Mouse (Mus musculus) macrophage (primary cell): ENCODE results near the gene Cracr2b. TPM values are rescaled to one million over a fixed set of nuclear protein-coding genes. Genes with fewer than 3 reads are reported as not detected.
A peak's percentile ranks its signal among the peaks of the same experiment; 100 is the strongest.
"Not testable (repeated sequence)": the region's sequence is repeated elsewhere in the genome, so short reads cannot be mapped to it uniquely, and the experiment has no call there.

ENCODE experiments used
- H3K27ac ChIP-seq: fragments of 350-480 bp; formaldehyde crosslinking; 2 replicates; pipeline ENCODE4 v1.9.0; 2021
- H3K36me3 ChIP-seq: fragments of 350-480 bp; formaldehyde crosslinking; 2 replicates; pipeline ENCODE4 v1.9.0; 2021; ENCODE audit errors: inconsistent target
- H3K4me3 ChIP-seq: fragments of 350-480 bp; formaldehyde crosslinking; 2 replicates; pipeline ENCODE4 v1.9.0; 2021; ENCODE audit errors: inconsistent target
- H3K79me2 ChIP-seq: fragments of 350-480 bp; formaldehyde crosslinking; 2 replicates; pipeline ENCODE4 v1.9.0; 2021; ENCODE audit errors: inconsistent target
- WGBS: methylation state at CpG from one replicate; pipeline ENCODE4 v1.1.7; 2026; ENCODE audit warnings: inconsistent platforms; ENCODE audit not compliant: missing documents; 5-methylcytosine and 5-hydroxymethylcytosine counted together
- polyA plus RNA-seq: library from polyadenylated mRNA; stranded (reverse); fragments of 250-400 nt; gene quantifications from 3 replicates; pipeline ENCODE4 v1.2.4, GENCODE M21; 2018; ENCODE audit warnings: inconsistent platforms

The Cracr2b gene
- polyA plus RNA-seq, 1 experiment from 2014 or later: 22.0 TPM

DNA sequence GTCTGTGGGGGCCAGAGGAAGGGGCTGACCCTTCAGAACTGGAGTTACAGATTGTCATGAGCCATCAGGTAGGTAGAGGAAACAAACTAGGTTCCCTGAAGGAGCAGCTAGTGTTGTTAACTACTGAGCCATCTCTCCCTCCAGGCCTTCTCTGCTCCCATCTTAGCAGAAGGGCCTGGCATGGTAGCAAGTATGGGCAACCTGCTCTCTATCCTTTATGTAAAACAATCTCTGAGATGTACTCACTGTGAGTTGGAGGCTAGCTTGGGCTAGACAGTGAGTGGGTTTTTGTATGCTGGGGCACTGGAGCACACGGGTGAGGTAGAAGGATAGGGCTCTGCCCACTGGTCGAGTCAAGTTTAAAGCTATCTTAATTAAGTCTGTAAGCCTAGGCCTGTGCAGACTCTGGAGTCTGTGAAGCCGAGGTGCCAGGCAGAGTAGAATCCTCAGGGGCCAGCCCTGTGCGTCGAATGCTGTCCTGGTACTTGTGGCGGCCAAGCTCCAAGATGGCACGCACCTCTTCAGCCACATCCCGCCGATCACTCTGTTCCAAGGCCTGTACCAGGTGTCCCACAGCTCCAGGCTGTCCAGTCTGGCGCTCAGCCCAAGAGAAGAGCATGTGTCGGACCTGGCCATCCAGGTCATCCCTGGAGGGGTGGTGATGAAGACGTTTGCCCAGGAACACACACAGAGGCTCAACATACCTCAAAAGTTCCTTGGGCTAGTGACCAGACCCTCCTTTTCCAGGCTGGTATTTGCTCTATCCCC lies 22.5 kb upstream of the Cracr2b start:
- H3K27ac ChIP-seq: no peak overlapping the region
- peaks cover 5% of the 10 kb centered on the region for H3K36me3 ChIP-seq
- WGBS: 98% methylated on average over 12 of the region's 12 CpGs
- peaks cover 45% of the 10 kb centered on the region for H3K79me2 ChIP-seq
- no peak overlapping the region for H3K4me3 ChIP-seq

DNA sequence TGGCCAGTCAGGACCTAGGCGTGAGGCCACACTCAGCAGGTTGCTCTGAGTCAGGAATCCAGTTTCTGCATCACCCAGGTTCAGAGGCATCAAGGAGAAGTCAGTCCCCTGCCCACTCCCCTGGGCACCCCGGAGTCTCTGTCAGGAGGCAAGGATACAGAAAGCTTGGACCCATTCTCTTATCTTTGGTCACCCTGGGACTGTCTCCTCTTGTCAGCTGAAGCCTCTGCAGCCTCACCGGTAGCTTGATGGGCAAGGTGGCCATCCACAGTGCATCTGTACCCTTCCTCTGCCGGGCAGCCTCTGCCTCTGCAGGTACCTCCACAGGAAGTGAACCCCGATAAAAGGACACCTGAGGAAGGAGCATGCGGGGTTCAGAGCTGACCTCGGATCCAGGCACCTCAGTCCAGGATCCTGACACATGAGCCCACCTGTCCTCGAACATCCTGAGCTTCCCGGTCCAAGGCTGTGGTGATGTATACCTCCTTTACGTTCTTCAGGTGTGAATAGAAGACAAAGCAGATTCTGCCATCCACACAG lies 21.7 kb upstream of the Cracr2b start:
- 96% methylated on average over 8 of the region's 10 CpGs for WGBS
- Histone ChIP-seq H3K79me2 (peaks cover 39% of the 10 kb centered on the region), H3K4me3 (no peak overlapping the region), H3K27ac (no peak overlapping the region), H3K36me3 (no peaks in the 10 kb centered on the region)

DNA sequence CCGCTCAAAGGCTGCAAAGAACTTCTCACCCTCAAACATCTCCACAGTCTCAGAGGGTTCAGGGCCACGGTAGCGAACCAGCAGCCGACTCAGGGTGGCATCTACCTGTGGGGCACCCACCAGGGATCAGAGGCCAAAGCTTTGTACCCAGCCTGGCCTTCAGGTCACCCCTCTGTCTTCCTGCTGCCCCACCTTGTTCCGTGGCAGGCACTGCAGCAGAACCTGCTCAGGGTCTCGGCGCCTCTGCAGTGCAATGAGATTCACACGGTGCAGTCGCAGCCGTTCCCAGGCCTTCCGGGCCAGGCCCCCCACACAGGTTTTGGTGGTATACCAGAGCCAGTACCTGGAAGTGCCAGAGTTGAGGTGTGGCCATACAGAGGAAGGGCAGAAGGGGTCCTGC lies 21.1 kb upstream of the Cracr2b start:
- H3K36me3 ChIP-seq: no peaks in the 10 kb centered on the region
- WGBS: 95% methylated on average over 11 of the region's 11 CpGs
- H3K27ac ChIP-seq: no peak overlapping the region
- H3K4me3 ChIP-seq: no peak overlapping the region
- H3K79me2 ChIP-seq: peaks cover 32% of the 10 kb centered on the region

DNA sequence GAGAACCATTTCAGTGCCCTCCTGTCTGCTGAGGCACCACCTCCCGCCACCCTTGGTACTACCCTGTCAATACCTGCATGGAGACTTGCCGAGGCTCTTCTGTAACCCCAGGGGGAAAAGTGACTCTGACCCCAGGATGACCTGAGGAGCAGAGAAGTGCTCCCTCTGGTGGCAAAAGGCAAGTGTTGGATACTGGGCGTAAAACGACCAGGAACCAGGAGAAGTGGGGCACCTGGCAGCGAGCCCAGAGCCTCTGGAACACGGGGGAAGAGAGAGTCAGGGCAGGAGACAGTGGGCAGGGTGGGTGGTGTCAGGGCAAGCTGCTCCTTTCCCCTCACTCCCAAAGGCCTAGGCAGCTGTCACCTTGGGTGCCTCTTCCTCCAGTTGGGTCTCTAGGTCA lies 20.3 kb upstream of the Cracr2b start:
- Histone ChIP-seq H3K4me3 (no peak overlapping the region), H3K27ac (no peak overlapping the region), H3K36me3 (no peaks in the 10 kb centered on the region), H3K79me2 (peaks cover 26% of the 10 kb centered on the region; the same call in 1 of the 2 replicates)
- 29% methylated on average over 5 of the region's 6 CpGs for WGBS

DNA sequence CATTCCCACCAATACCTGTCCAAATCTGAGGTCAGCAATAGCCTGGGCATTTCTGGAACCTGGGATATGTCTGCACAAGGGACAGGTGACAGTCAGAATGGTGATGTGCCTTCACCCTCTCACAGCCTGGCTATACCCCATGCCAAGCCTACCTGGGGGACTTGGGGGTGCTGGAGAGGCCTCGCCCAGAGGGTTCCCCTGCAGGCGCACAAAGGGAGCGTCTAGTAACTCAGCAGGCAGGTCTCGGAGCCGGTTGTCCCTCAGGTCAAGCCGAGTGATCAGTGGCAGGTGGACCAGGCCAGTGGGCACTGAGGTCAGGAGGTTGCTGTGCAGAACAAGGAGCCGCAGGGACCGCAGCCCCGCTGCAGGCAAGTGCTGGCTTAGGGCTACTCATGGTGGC lies 19.4 kb upstream of the Cracr2b start:
- no peak overlapping the region for H3K27ac ChIP-seq
- H3K79me2 ChIP-seq: peaks cover 18% of the 10 kb centered on the region; the same call in 1 of the 2 replicates
- no peaks in the 10 kb centered on the region for H3K36me3 ChIP-seq
- no peak overlapping the region for H3K4me3 ChIP-seq
- 96% methylated on average over 4 of the region's 9 CpGs for WGBS

DNA sequence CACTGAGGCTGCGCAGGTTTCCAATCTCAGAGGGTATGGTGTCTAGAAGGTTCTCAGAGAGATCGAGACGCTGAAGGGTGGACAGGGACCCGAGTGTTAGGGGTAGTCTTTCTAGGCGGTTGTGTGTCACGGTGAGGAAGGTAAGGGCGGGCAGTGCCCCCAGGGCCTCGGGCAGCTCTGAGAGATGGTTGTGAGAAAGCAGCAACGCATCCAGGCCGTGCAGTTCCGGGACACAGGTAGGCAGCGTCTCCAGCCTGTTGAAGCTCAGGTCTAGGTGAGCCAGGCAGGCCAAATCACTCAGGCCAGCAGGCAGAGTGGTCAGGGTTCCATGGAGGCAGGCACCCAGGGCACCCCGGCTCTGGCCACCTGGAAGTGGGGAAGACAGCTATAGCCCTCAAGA lies 18.7 kb upstream of the Cracr2b start:
- peaks cover 10% of the 10 kb centered on the region; the same call in 1 of the 2 replicates for H3K79me2 ChIP-seq
- H3K4me3 ChIP-seq: no peak overlapping the region
- 96% methylated on average over 13 of the region's 13 CpGs for WGBS
- no peak overlapping the region for H3K27ac ChIP-seq
- no peaks in the 10 kb centered on the region for H3K36me3 ChIP-seq

DNA sequence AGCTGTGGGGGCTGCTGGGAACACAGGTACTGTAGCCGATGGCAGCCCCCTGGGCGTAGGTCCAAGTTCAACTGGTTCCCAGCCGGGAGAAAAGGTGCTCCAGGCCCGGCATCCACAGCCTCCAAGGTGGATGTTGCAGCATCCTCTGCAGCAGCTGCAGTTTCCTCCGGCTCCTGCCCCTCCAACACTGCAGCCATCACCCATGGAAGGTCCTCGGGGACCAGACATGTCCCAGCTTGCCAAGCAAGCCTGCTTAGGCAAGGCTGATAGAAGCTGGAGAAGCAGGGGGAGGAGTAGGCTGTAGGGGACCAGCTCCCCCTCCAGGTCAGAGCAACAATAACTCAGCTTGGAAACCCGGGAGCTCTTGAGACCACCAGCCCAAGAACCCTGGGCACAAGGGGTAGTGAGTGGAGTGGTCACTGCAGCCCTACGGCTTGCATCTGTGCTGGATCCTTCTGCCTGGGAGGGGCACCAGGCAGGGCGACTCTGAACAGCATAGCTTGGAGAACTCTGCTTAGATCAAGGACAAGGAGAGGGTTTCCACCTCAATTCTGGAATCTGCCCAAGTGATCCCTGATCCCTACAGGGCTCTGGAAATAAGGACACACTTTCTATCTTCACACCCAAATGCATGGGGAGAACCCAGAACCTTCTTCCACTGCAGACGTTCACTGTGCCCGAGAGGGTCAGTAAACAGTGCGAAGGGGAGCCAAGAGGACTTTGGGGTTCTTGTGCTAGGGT lies 17.6 kb upstream of the Cracr2b start:
- Histone ChIP-seq H3K4me3 (peak overlapping the region; percentile 60), H3K36me3 (no peaks in the 10 kb centered on the region), H3K27ac (peak overlapping the region; percentile 46), H3K79me2 (peaks cover 17% of the 10 kb centered on the region)
- 20% methylated on average over 12 of the region's 12 CpGs for WGBS

DNA sequence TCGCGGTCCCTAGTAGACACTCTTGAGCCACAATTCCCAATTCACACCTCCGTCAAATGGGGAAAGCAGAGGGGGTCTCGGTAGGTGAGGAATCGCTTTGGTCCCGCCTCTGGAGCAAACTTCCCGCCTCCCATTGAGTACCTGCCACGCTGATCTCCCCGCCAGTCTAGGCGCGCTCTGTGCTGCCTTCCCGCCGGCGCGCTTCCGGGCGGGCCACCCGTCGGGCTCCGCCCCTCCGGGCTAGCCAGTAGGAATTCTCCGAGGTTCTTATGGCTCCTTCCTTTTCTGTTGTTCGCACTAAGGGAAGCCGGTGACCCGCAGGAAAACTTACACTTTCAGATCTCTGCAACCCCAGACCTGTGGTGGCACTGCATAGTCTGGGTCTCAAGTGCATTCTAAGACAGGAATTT lies 17.1 kb upstream of the Cracr2b start, which contains the start of gene Pidd1:
Gene Pidd1 (minus strand): TSS at position 198 of the 410 bp plus-strand sequence.
- Histone ChIP-seq H3K79me2 (peaks cover 23% of the 10 kb centered on the region), H3K36me3 (no peaks in the 10 kb centered on the region), H3K27ac (peak within 1 kb of the TSS; percentile 54), H3K4me3 (peak within 1 kb of the TSS; percentile 60)
- WGBS: 1% methylated on average over 25 of the region's 25 CpGs

DNA sequence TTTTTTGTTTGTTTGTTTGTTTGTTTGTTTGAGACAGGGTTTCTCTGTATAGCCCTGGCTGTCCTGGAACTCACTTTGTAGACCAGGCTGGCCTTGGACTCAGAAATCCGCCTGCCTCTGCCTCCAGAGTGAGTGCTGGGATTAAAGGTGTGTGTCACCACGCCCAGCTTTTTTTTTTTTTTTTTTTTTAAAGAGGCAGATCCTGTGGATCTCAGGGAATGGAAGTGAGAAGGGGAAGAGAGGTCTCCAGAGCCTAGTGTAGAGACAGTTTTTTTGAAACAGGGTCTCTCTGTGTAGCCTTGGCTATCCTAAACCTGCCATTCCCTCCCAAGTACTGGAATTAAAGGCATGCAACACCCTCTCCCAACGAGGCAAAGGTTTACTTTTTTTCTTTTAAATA lies 14.5 kb upstream of the Cracr2b start:
- Histone ChIP-seq H3K27ac (peak overlapping the region; percentile 96; the same call in 1 of the 2 replicates), H3K79me2 (peaks cover 36% of the 10 kb centered on the region)
- WGBS: 93% methylated on average over 2 of the region's 3 CpGs
- not testable (repeated sequence) for H3K4me3 ChIP-seq, H3K36me3 ChIP-seq

DNA sequence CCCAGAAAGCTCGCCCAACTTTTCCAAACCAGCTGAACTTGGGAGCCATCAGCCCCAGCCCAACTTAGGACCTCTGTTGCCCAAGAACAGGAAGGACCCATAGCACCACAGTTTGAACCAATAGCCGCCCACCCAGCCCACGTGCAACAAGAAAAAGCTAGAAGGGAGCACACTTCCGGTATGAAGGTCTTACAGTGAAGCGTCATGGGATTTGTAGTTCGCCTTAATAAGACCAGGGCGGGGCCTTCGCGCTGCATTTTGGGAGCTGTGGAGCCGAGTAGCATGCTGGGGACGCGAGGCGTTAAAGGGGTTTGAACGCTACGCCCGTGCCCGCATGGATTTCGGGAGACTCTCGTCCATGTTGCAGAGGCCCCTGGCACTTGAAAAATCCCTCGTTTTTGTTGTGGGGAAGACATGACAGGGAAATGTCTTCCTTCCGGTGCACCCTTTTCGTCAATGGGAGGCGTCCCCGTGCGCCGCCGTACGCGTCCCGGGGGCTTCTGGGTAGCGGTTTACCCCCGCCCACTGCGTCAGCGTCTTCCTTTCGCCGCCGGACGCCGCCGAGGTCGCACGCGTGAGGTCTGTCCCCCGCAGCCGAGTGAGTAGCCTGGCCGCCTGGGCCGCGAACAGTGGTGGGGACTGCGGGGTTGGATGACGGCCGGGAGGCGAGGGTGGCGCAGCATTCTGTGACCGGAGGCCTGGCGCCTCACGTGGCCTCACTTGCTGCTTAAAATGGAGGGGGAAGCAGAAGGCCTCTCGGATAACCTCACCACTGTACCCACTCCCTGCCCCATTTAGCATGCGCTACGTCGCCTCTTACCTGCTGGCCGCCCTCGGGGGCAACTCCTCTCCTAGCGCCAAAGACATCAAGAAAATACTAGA lies 13.5 kb upstream of the Cracr2b start, which contains the start of gene Rplp2:
Gene Rplp2 (plus strand): TSS at position 261 of the 882 bp plus-strand sequence.
- WGBS: under 1% methylated on average over 63 of the region's 63 CpGs
- Histone ChIP-seq H3K79me2 (peaks cover 33% of the 10 kb centered on the region), H3K27ac (peak within 1 kb of the TSS; percentile 96), H3K36me3 (peaks cover 5% of the 10 kb centered on the region; the same call in 1 of the 2 replicates), H3K4me3 (peak within 1 kb of the TSS; percentile 89)

DNA sequence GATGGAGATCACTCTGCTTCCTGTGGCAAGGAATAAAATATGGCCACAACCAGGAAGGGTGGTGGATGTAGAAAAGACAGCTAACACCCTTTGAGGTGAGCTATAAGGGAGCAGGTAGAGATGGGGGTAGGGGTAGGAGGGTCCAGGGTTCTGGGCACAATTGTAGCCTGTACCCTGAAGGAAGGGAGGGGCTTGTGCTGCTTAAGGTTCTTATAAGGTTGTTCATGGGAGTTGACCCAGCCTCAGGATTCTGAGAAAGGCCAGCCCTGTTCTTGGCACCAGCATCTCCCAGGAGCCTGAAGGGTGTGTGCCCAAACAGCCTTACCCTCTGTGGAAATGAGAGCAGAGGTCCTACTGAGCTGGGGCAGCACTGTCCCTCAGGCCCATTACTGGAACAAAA lies 9.0 kb upstream of the Cracr2b start:
- H3K27ac ChIP-seq: no peak overlapping the region
- H3K79me2 ChIP-seq: peaks cover 38% of the 10 kb centered on the region
- H3K4me3 ChIP-seq: no peak overlapping the region
- H3K36me3 ChIP-seq: peaks cover 5% of the 10 kb centered on the region; the same call in 1 of the 2 replicates

DNA sequence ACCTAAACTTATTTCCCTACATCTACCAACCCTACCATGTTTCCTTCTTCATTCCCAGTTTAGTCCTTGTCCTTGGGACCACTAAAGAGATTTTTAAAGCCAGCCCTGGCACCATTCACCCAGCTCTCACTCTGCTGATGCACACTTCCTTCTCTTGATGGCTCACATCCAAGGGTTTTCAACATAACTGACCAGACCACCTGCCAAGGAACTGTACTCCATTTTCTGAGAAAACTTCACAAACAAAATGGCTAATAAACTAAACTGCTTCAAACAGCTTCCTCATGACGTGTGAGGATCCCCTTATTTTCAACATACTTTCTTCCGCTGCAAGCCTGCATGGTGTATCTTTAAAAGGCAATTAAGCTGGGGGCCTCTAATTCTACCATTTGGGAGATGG lies 7.3 kb upstream of the Cracr2b start:
- Histone ChIP-seq H3K36me3 (peaks cover 13% of the 10 kb centered on the region; the same call in 1 of the 2 replicates), H3K27ac (no peak overlapping the region), H3K79me2 (peaks cover 36% of the 10 kb centered on the region), H3K4me3 (no peak overlapping the region)
- 65% methylated on average over 2 of the region's 2 CpGs for WGBS

DNA sequence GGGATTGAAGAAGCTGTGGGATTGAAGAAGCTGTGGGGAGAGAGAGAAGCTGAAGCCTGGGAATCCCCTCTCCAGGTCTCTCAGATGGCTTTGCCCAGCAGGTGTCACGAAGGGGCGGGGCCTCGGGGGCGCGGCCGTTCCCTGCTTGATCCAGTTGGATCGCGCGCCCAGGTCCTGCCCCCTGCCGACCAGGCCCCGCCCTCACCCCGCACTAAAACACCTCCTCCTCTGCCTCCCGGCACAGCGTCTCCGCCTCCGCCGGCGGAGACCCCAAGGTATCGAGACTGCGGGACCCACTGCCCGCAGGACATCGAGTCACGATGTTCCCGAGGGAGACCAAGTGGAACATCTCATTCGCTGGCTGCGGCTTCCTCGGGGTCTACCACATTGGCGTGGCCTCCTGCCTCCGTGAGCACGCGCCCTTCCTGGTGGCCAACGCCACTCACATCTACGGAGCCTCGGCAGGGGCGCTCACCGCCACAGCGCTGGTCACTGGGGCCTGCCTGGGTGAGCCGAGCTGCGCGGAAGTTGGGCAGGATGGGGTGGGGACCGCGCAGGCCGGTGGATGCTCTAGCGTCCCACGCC lies 5.8 kb upstream of the Cracr2b start, which contains the start of gene Pnpla2:
Gene Pnpla2 (plus strand): TSS at position 232 of the 585 bp plus-strand sequence.
- Histone ChIP-seq H3K36me3 (peaks cover 21% of the 10 kb centered on the region; the same call in 1 of the 2 replicates), H3K4me3 (peak within 1 kb of the TSS; percentile 90), H3K27ac (peak within 1 kb of the TSS; percentile 77), H3K79me2 (peaks cover 22% of the 10 kb centered on the region)
- under 1% methylated on average over 44 of the region's 45 CpGs for WGBS
